Mouse (Mus musculus): ENCODE measurements around the gene 9130213A22Rik.

GRCm38 (mm10) chr11:69108223-69108622 is 14.2 kb downstream of the 9130213A22Rik start:
- TF ChIP-seq POLR2A (IDR thresholded peaks at IDR 0.05; ENCODE audit: control insufficient read depth, extremely low read depth, insufficient read depth, low read length, poor library complexity) (no peak), CTCF (IDR thresholded peaks at IDR 0.05; ENCODE audit: borderline replicate concordance, control insufficient read depth, extremely low read depth, insufficient read depth, low read length, poor library complexity) (no peak)
